Mouse (Mus musculus): ENCODE data around the gene Ppfia1.

GRCm38 (mm10) chr7:144471103-144471502 is 82.4 kb downstream of the Ppfia1 start:
- TF ChIP-seq CTCF (conservative IDR thresholded peaks at IDR 0.05 in 1 of 2, IDR thresholded peaks at IDR 0.05 in 1 of 2; ENCODE audit: low read depth in 2 of 2, low read length in 2 of 2) (no peak), POLR2A (IDR thresholded peaks at IDR 0.05; ENCODE audit: low read depth, low read length) (no peak), POLR2AphosphoS2 (IDR thresholded peaks at IDR 0.05; ENCODE audit: low read depth, low read length) (no peak)
